Mouse (Mus musculus): ENCODE results near the gene Rtp2.
A peak's percentile ranks its signal among the peaks of the same experiment; 100 is the strongest.

The Rtp2 gene

GRCm38 (mm10) chr16:23932294-23932693 lies at the start of gene Rtp2:
Rtp2 (minus strand) TSS chr16:23932394.
- DNase-seq, result no peak

DNA sequence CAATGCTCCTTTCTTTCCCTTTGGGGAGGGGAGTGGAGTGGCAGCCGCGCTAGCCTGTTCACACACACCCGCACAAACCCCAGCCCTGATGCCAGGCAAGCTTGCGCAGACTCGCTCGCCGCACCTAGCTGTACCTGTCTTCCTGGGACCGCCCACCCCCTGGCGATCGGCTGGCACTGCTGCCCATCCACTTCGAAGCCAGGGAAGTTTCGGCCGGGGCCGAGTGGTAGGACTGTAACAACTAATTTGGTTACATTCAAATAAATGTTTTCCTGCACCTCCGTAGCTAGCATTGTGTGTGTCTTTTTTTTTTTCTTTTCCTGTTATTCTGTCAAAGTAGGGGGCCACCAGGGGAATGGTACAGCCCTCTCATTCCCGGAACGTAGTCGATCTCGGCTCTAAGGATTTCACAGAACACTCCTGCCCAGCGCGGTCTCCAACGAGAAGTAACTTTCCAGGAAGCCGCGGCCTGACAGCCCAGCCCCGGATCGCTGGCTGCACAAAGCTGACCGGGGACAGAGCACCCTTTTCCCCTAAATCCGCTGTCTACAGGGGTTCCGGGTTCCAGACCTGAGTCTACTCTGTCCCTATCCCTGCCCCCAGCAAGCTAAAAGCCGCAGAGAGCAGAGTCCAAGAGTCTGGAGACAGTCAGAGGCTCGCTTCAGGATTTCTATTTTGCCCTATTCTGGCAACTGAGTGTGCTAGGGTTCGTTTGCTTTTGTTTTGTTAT lies 49.0 kb upstream of the Rtp2 start:
- DNase-seq, result no peak

DNA sequence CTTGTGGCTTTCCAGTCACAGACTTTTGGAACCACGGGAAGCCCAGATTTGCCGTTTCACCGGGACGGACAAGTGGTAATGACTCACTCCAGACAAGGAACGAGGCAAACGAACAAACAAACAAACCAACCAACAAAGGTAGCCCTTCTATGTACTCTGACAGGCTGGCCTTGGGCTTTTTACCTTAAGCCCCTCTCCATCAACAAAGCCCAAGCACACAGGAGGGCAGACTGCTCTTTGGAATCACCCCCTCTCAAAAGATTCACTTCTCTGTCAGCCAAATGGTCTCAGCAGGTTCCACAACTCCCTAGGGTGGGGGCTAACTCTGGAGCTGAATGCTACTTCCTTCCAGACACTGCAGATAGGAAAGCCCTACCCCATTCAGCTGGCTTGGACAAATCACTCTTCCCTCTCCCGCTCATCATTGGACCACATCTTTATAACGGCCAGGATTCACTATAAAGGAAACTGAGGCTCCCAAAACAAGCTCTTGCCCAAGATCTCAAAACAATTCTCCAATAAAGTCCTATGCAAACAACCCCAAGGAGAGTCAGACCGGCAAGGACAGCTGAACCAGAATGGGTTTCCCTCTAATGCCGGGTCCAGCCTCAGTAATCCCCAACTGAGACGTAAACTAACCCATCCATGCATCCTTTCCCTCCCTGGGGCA lies 48.1 kb upstream of the Rtp2 start:
- no peak for DNase-seq

GRCm38 (mm10) chr16:23979446-23979845 lies 47.3 kb upstream of the Rtp2 start:
- no peak for DNase-seq

DNA sequence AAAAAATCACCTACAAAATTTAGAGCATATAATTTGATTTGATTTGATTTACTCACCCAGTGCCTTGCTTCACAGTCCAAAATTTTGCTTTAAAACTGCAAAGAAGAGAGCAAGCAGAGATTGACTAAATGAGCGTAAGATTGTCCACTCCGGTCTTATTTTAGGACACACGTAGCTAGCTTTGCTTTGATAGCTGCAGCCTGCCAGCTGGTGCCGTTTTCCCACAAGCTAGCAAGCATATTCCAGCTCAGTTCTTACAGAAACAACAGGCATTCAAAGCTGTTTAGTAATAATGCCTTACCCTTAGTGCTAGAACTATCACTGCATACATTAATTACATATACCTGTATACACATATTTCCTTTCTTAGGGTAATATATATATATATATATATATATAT lies 46.3 kb upstream of the Rtp2 start:
- no peak for DNase-seq

- peak; percentile 64 for DNase-seq
Observed at GRCm38 (mm10) chr16:23977732-23978131, 45.5 kb upstream of the Rtp2 start.

GRCm38 (mm10) chr16:23976196-23976595 lies 44.0 kb upstream of the Rtp2 start:
- no peak for DNase-seq

- DNase-seq, result no peak
Observed at GRCm38 (mm10) chr16:23973635-23974367, 41.6 kb upstream of the Rtp2 start.

- no peak for DNase-seq
Observed at GRCm38 (mm10) chr16:23972901-23973300, 40.7 kb upstream of the Rtp2 start.

- no peak for DNase-seq
Observed at GRCm38 (mm10) chr16:23972126-23972740, 40.0 kb upstream of the Rtp2 start.

- no peak for DNase-seq
Observed at GRCm38 (mm10) chr16:23969919-23970318, 37.7 kb upstream of the Rtp2 start.

DNA sequence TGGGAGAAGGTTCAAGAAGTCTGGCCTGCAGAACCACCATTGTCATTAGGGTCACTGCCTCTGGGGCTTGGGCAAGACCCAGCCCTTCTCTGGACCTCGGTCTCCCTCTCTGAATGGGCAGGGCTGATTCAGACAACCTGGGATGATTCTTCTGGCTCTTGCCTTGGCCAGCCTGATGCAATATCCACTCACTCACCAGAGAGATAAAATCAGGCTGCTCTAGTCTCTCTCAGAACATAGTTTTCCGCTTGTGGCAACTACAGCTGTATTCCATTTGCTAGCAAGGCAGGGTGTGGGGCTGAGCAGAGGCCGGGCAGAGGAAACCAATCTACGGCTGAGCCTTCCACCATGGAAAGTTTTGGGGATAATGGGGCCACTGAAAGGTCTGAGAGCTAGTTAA lies 36.7 kb upstream of the Rtp2 start:
- DNase-seq, result no peak

- no peak for DNase-seq
Observed at GRCm38 (mm10) chr16:23967301-23967700, 35.1 kb upstream of the Rtp2 start.

DNA sequence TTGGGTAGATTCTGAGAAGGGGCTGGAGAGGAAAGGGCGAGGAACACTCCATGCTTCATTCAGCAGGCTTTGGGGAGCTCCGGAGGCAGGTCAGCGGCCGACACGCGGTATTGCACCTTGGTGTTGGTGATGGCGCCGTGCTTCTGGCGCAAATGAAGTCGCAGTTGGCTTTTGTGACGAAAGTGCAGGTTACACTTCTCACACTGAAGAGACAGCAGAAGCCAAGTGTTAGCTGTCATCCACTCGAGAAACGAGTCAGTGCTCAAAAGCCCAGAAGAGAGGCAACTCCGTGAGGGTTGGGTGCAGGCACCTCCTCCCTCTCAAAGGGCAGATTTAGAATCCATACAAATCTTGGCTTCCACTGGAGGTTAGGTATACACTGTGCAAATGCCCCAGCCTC lies 33.9 kb upstream of the Rtp2 start:
- no peak for DNase-seq

GRCm38 (mm10) chr16:23964706-23965367 lies 32.6 kb upstream of the Rtp2 start:
- no peak for DNase-seq

- no peak for DNase-seq
Observed at GRCm38 (mm10) chr16:23963896-23964668, 31.9 kb upstream of the Rtp2 start.

DNA sequence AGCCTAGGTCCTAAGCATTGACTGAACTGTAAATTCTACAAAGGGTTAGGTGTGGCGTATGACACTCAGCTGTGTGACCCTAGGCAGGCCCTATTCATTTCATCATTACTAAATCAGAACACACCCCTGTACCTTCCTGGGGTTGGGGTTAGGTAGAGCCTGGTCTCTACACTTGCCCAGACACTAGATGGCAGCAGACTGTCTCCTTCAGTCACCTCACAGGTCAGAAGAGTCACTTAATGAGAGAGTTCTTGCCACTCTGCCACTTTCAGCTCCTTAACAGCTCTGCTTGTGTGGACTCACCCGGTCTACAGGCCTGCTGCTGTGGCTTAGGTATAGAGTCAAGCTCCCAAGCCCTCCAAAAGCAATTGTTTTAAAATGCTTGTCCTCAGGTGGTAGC lies 30.2 kb upstream of the Rtp2 start:
- DNase-seq, result peak; percentile 52

DNA sequence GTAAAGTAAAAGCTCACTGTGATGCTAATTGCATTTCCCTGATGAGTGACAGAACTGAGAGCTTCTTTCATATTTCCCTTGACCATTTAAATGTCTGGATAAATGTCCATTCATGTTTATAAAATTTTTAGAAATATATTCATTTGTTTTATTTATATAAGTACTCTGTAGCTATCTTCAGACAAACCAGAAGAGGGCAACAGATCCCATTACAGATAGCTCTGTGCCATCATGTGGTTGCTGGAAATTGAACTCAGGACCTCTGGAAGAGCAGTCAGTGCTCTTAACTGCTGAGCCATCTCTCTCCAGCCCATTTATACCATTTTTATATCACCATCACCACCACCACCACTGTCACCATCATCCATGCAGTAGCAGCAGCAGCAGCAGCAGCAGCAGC lies 26.7 kb upstream of the Rtp2 start:
- no peak for DNase-seq

DNA sequence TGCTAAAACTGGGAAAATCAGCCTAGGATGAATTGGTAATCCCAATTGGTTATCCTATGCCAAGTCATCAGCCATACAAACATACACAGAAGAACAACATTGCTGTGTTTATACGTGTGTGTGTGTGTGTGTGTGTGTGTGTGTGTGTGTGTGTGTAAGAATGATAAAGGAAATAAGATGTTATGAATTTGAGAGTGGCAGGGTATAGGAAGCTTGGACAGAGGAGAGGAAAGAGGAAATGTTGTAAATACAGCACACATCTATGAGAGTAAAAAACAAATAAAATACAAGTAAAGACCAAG lies 21.7 kb upstream of the Rtp2 start:
- no peak for DNase-seq

DNA sequence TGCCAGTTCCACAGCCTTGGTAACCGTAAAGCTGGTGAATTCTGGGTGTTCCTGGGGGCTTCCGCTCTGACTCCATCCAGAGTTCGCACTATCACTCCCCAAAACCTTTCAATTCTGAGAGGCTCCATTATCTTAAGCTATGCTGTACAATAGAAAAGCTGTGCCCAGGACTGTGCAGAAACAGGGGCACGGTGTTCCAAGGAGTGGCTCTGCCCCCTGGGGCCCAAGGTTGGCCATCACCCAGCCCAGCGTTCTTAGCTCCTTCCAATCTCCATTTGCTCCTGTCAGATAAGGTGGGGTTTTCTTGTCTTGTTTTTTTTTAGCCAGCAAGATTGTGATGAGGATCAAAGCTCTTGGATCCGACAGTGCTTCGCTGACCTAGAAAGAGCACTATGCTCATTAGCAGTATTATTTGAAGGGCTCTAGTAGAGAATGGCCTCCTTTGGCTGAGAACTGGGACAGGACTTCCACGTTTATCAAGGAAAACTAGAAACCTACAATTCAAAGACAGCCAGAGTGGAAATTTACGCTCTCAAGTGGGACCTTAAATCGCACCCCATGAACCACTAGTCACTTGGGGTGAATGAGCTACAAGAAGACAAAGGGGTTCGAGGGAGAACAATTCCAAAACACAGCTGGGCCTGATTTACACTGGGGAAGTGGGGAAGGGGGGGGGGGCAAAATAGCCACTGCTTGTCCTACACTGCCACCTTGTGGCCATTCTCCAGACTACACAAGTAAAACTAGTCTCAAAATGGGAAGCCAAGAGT lies 21.2 kb upstream of the Rtp2 start:
- DNase-seq, result peak; percentile 76

DNA sequence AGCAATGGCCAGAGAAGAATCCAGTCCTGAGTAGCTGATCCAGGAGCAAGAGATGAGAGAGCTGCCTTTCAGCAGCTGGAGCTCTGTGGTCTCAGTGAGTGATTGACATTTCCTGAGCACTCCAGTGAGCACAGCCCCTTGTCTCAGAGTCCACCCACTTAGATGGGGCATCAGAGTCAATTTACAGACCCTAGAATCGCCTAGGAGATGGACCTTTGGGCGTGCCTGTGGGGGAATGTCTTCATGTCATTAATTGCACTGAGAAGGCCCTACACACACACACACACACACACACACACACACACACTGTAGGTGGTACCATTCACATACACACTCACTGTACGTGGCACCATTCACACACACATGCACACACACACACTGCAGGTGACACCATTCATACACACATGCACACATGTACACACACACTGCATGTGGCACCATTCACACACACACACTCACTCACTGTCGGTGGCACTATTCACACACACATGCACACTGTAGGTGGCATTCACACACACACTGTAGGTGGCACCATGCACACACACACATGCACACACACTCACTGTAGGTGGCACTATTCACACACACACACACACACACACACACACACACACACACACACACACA lies 20.0 kb upstream of the Rtp2 start:
- no peak for DNase-seq

Data from lung, postnatal 14 days (tissue).